Mouse (Mus musculus) urinary bladder, adult 2 months (tissue): ENCODE measurements around the gene A730061H03Rik. TPM values are rescaled to one million over a fixed set of nuclear protein-coding genes. Genes with fewer than 3 reads are reported as not detected.
A peak's percentile ranks its signal among the peaks of the same experiment; 100 is the strongest.

ENCODE experiments used
- DNase-seq: peaks from one replicate; pipeline ENCODE4 v3.0.0; 2022; ENCODE audit warnings: low spot score
- polyA plus RNA-seq: library from polyadenylated mRNA; depleted of rRNA; stranded (reverse); fragments of >200 nt; gene quantifications from 2 replicates; pipeline ENCODE4 v1.2.3, GENCODE M21; 2012

The A730061H03Rik gene
- polyA plus RNA-seq, 1 experiment: 0.55 TPM

DNA sequence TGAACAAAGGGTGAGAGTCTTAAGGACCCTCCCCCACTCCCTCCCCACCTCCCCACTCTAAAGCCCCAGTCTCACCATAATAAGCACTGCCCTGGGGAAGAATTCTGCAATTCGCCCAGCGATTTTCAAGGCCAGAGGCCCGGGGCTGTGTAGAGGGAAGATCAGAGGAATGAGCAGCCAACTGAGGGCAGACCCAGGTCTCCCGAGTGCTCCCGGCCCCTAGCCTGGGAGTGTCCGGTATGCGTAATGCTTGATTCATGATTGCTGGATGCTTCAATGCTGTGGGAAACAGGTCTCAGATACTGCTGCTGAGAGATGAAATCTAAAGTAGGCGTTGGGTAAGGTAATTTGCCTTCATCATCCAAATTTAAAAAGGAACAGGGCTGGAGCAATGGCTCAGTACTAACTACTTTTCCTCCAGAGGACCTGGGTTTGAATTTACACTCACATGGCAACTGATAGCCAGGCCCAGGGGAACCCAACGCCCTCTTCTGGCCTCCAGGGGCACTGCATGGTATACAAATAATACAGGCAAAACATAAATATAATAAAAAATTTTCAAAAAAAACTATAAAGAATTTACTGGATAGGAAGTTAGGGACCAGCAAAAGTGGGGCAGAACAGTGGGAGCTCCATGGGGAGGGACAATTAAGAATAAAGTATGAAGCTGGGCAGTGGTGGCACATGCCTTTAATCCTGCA lies 21.9 kb upstream of the A730061H03Rik start:
- no peak for DNase-seq

DNA sequence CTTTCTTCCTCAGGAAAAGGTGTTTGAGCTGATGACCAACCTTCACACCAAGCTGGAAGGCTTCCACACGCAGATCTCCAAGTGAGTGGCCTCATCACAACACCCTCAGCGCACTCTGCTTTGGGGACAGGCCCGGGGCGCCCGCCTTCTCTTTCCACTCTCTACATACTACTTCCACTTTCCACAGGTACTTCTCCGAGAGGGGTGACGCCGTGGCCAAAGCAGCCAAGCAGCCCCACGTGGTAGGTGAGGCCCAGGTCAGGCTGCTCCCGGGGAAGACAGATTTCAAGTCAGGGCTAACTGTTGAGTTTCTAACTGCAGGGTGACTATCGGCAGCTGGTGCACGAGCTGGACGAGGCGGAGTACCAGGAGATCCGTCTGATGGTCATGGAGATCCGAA lies 20.5 kb upstream of the A730061H03Rik start:
- DNase-seq: no peak

DNA sequence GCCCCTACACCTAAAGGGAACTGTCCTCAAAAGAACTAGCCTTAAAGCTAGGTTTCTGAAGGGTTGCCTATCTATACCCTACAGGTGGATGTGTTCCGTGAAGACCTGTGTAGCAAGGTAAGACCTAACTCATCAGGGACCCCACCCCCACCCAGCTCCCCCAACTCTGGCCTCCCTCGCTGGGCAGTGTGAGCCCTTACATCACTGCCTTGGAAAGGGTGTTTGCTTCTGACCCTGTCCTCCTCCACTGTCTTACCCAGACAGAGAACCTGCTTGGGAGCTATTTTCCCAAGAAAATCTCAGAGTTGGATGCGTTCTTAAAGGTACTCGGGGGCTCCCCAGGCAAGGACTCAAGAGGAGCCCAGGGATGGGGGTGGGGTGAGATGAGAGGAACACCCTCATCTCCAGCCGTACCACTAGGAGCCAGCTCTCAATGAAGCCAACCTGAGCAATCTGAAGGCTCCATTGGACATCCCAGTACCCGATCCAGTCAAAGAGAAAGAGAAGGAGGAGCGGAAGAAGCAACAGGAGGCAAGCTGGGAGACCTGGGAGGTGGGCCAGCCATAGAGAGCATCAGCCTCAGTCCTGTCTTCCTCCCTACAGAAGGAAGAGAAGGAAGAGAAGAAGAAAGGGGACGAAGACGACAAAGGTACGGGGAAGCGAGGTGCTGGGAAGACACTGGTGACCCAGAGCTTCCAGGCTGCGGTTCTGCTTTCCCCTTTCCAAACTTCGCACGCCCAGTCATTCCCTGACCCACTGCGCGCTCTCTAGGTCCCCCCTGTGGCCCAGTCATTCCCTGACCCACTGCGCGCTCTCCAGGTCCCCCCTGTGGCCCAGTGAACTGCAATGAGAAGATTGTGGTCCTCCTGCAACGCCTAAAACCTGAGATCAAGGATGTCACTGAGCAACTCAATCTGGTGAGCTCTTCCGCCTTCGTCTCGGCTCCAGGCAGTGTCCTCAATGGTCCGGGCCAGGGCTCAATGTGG lies 19.6 kb upstream of the A730061H03Rik start:
- no peak for DNase-seq

DNA sequence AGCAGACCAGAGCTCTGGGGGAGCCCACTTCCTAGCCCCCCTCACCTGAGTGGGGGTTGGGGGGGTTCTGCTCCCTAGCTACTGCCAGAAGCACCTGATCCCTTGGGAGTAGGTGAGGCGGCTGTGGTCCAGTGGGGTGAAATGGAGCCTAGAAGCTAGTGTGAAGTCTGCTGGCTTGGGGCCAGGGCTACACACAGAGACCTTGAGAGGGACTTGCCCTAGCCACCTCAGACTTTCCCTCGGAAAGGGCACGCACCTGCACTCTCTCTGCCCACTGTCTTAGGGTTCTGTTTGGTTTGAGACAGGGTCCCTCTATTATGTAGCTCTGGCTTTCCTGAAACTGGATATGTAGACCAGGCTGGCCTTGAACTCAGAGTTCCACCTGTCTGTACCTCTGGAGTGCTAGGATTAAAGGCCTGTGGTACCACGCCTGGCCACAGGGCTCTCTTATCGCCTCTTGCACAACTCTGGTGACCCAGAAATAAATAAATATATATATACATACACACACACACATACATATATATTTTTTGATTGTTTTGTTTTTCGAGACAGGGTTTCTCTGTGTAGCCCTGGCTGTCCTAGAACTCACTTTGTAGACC lies 18.6 kb upstream of the A730061H03Rik start:
- peak; percentile 50 for DNase-seq

DNA sequence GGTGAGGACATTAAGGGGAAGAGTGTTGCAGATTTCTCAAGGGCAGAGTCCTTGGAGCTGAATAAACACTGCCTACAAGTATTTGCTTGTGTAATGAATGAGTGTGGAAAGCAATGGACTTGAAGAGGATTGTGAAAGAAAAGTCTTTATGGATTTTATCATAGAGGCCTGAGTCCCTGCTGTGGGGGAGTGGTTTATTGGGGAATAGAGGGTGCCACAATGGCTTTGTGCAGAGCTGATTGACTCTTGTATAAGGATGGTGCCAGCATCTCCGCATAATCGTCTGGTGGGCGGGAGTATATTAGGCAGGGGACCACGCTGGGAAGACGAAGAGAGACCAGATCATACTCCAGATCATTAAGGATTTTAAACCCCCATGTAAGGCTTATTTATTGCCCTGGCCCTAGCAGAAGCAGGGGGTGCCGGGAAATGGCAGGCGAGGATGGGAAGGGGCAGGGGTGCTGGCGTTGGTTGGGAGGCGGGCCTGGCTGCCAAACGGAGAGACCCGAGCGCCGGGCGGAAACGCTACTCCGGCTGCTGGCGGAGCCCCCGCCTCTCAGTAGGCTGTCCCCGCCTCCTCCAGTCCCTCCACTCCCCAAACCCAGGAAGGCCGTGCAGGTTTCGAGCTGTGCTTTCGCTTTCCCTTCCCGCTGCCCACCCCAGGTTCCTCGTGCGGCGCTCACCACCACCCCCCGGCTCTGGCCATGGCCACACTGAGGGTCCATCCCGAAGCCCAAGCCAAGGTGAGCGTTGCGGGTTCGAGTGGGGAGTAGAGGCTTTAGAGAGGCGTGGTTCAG lies 17.9 kb upstream of the A730061H03Rik start, which contains the start of gene Psme1:
TSS of gene Psme1 (plus strand) at position 253 of the 797 bp plus-strand sequence.
- DNase-seq: peak; percentile 67

DNA sequence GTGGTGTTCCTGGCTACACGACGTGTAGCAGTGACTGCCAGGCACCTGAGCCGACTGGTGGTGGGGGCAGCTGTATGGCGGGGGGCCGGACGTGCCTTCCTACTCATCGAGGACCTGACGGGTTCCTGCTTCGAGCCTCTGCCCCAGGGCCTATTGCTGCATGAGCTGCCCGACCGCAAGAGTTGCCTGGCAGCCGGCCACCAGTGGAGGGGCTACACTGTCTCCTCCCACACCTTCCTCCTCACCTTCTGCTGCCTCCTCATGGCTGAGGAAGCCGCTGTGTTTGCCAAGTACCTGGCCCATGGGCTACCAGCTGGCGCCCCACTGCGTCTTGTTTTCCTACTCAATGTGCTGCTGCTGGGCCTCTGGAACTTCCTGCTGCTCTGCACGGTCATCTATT lies 16.2 kb upstream of the A730061H03Rik start:
- no peak for DNase-seq

DNA sequence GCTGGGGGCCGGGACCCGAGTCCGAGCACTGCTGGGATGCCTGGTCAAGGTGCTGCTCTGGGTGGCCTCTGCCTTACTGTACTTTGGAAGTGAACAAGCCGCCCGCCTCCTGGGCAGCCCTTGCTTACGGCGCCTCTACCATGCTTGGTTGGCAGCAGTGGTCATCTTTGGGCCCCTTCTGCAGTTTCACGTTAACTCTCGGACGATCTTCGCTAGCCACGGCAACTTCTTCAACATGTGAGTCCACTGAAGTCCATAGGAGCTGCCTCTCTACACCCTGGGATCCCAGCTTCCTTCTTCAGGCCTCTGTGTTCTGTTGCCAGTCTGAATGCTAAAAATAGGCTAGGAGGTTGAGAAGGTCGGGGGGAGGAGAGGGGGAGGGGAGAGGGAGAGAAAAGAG lies 15.5 kb upstream of the A730061H03Rik start:
- no peak for DNase-seq

DNA sequence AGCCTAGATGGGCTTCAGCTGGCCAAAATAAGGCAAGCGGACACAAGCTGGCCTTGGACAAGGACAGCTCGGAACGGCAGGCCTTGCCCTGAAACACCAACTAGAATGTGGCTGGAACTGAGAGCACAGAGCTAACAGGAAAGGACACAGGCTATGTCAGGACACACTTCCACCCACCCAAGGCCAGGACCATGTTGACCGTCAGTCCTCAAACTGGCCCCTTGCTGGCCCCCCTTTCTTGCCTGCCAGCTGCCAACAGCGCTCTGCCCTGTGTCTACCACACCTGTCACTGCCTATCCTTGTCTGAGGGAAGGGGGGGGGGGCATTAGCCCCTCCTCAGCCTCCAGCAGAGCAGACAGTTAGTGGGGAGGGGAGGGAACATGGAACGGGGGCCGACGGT lies 15.1 kb upstream of the A730061H03Rik start, which contains the start of gene Fitm1:
TSS of gene Fitm1 (plus strand) at position 316 of the 400 bp plus-strand sequence.
- no peak for DNase-seq

DNA sequence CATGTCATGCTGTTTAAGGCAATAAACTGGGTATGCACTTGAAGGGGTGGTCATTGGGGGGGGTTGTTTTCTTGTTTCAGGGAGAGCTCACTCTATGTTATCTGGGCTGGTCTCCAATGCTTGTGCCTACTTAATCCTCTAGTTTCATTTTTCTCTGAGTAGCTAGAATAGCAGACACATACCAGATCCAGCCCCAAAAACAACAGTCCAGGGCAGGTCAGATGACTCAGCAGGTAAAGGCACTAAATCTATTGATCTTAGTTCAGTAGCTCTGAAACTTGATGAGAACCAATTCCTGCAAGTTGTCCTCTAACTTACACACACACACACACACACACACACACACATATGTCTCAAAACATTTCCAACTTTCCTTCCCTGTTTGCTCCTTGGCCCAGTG lies 11.6 kb upstream of the A730061H03Rik start:
- DNase-seq: no peak

DNA sequence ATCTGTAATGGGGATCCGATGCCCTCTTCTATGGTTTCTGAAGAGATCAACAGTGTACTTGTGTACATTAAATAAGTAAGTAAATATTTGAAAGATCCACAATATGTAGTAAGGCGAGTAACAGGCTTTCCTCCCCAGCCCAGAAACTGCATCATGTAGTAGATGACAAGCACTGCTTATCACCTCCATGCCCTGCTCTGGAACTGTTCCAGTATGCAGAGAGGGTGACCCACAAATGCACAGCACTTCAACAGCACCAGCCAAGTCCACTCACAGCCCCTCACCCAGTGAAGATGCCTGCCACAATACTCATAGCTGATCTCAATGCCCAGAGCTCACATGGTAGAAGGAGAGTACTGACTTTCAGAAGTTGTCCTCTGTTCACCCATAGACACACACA lies 10.4 kb upstream of the A730061H03Rik start:
- no peak for DNase-seq

DNA sequence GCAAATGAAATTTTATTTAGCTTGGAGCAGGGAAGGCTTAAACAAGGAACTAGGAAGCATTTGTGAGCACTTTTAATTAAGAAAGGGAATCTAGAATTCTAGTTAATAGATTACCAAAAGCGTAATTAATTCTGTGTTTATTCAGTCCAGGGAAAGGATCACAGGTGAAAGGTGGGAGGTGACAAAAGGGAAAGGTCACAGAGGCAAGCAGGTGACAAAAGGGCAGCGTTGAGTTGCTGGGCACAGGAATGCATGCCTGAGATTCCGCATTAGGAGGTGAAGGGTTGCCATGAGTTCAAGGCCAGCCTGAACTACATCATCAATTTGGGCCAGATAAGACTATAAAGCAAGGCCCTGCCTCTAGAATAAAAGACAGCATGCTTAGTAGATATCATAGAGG lies 7.3 kb upstream of the A730061H03Rik start:
- no peak for DNase-seq

DNA sequence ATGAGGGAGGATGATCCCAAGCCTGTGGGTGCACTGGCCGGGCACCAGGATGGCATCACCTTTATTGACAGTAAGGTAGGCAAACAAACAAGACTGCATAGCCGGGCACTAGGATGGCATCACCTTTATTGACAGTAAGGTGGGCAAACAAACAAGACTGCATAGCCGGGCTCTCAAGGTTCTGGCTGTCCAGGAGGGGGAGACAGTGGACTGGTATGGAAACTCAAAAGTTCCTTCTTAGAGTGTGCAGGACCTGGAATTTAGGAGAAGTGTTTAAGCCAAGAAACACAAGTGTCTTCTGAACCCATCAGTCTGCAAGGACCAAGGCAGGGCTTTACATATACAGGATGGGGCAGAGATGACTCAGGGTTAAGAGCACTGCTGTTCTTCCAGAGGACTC lies 5.5 kb upstream of the A730061H03Rik start:
- DNase-seq: no peak

DNA sequence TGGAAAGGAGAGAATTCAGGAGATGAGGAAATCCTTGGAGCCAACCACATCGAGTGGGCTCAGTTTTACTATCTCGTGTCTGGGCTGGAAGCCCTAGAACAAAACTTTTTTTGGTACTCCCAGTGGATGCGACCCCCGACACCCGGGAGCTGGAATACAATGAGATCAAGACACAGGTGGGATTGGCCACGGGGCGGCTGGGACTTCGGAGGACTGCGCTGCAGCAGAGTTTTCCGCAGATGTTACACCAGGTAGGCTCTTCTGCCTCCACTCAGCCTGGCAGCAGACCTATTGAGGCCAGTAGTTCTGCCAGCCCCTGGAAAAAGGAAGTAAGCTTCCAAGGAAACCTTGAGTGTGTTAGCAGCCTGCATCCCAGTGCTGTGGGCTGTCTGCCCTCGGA lies 3.0 kb upstream of the A730061H03Rik start:
- DNase-seq: no peak

DNA sequence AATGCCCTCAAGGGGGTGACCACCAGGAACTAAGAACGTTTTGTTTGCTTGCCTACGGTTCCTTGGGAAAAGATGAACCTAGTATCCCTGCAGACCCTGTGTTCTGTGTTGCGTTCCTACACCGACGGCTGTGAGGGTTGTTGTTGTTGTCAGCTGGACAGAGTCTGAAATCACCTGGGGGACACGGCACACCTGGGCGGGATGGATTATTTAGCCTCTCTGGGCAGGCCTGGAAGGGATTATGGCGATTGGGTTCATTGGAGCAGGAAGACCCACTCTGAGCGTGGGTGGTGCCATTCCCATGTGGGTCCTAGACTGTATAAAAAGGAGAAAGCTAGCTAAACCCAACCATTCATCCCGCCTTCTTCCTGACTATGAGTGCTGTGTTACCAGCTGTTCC lies 1.7 kb upstream of the A730061H03Rik start:
- no peak for DNase-seq

DNA sequence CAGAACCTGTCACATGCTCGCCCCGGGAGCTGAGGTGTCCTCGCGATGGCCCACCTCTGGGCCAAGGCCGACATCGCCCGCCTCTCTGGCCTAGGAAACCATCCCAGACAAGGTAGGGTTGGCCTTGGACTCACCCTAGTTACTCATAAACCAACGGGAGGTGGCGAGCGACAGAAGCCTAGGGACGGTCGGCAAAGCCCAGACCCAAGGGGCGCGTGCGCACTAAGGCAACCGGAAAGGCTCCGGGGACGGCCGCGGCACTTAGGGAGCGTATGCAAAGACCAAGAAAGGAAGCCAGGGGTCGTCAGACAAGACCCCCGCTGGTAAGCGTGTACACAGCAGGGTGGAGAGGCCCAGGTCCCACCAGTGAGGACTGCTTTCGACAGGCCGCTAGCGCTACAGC lies 406 bp downstream of the A730061H03Rik start, which contains the start of gene Dcaf11:
TSS of gene Dcaf11 (plus strand) at position 208 of the 403 bp plus-strand sequence.
- DNase-seq: peak; percentile 81

DNA sequence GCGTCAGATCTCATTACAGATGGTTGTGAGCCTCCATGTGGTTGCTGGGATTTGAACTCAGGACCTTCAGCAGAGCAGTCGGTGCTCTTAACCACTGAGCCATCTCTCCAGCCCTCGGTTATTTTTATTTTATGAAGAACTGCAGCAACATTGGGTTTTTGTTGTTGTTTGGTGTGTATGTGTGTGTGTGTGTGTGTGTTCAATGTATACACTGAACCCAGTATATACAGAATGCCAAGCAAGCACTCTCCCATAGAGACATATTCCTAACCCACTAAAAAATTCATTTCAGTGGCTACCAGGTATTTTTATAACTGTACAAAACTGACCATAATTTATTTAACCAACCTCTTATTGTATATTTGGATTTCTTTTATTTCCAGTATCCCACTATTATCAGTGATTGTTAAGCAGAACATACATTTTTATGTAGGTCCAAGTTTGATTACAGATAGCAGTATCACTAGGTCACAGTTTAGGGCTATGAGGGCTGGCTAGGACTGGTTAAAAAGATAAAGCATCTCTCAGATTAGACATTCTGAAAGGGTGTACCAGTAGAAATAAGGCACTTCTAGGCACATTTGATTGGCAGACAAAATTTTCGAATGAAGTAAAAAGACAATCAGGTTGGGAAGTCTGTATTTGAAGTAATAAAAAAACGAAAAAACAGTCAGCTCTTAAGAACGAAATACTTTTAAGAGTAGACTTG lies 1.3 kb downstream of the A730061H03Rik start:
- DNase-seq: no peak

DNA sequence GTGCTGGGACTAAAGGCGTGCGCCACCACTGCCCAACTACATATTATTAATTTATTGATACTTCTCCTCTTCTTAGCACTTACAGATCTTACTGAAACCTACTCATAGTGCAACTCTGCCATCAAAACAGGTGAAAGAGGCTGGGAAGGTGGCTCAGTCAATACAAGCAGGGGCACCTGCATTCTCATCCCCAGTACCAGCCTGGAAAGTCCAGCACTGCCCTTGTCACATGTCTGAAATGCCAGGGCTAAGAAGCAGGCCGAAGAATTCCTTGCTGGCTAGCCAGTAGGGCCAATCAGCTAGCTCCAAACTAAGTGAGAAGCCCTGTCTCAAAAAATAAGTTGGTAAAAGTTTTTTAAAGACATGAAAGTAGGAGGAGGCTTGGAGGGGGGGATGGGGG lies 2.6 kb downstream of the A730061H03Rik start:
- no peak for DNase-seq

DNA sequence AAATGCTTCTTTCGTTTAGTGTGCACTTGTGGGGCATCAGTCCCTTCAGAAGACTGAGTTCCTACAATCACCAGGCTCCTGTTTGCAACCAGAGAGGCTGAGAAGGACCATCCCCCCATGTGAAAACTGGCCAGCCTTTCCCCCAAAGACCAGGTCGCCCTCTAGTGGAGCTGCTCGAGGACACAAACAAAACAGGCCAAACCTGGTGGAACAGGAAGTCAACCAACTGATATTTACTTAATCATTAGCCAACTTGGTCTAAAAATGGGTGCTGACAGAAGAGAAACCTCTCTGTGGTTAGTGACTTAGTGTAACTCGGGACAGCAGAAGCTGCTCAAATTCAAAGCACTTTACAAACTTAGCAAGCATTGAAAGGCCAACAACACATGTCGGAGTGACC lies 3.2 kb downstream of the A730061H03Rik start:
- DNase-seq: peak; percentile 56

DNA sequence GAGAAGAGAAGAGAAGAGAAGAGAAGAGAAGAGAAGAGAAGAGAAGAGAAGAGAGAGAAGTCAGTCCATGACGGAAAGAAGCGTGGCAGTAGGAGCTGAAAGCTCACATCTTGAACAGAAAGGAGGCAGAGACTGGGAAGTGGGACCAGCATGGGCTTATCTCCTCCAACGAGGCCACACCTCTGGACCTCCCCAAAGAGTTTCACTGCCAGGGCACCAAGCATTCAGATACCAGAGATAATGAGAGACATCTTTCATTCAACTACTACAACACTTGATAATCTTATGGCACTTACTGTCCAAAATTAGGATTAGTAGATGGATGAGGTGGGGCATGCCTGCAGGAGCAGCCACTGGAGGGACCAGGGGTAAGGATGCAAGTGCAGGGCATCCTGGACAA lies 4.4 kb downstream of the A730061H03Rik start:
- DNase-seq: no peak

DNA sequence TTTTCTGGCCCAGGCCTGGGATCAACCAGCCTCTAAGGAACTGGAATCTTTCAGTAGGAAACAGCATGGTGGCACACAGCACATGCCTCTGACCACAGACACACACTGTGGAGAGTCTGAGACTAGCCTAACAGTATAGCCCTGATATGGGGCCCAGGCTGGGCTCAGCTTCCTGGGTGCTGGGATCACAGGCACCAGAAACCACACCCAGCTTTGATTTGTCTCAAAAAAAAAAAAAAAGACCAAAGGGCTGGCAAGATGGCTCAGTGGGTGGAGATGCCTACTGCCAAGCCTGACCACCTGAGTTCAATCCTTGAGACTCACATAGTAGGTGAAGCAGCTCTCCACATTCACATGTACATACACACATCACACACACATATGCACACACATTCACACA lies 5.6 kb downstream of the A730061H03Rik start:
- no peak for DNase-seq

DNA sequence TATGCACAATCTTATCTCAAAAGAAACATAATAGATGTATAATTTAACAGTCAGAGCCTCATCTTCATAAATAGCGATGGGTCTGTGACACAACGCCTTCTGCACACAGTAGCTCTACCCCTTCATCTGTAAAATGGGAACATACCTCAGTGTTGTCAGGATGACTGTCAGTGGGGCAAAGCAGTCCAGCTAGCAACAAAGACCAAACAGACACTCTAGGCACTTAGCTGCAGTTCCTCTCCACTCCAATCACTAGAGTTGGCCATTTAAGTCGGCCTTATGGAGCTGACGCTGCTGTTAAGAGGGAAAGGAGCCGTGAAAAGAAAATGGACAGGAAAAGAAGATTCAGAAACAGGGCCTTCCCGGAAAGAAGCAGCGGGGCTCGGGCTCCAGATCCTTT lies 8.4 kb downstream of the A730061H03Rik start:
- DNase-seq: no peak
